Mouse (Mus musculus) liver, embryonic 15.5 days (tissue): ENCODE measurements around the gene Paox. TPM values are rescaled to one million over a fixed set of nuclear protein-coding genes. Genes with fewer than 3 reads are reported as not detected.
"Not testable (repeated sequence)": the region's sequence is repeated elsewhere in the genome, so short reads cannot be mapped to it uniquely, and the experiment has no call there.

Source experiments
- ATAC-seq: fragments of 200-750 bp; cut with Nextera tagmentation; 2 replicates; pipeline ENCODE4 v1.8.0; 2017; ENCODE audit warnings: moderate number of reproducible peaks, mild to moderate bottlenecking, moderate library complexity; ENCODE audit not compliant: insufficient read depth
- H3K27ac ChIP-seq: fragments of 300-500 bp; sonication (generic); replicated peaks from 2 replicates; pipeline ENCODE4 v1.5.1; 2015; ENCODE audit warnings: mild to moderate bottlenecking, inconsistent platforms
- H3K27me3 ChIP-seq: fragments of 300-500 bp; sonication (generic); 2 replicates; pipeline ENCODE4 v1.6.1; 2015; ENCODE audit warnings: mild to moderate bottlenecking, inconsistent platforms
- H3K36me3 ChIP-seq: fragments of 300-500 bp; sonication (generic); replicated peaks from 2 replicates; pipeline ENCODE4 v1.6.1; 2015; ENCODE audit warnings: moderate library complexity, mild to moderate bottlenecking, inconsistent platforms
- H3K4me1 ChIP-seq: fragments of 300-500 bp; sonication (generic); replicated peaks from 2 replicates; pipeline ENCODE4 v1.6.1; 2015; ENCODE audit warnings: inconsistent platforms
- H3K4me2 ChIP-seq: fragments of 300-500 bp; sonication (generic); 2 replicates; pipeline ENCODE4 v1.6.1; 2015; ENCODE audit warnings: moderate library complexity, mild to moderate bottlenecking, inconsistent platforms
- H3K4me3 ChIP-seq: fragments of 300-500 bp; sonication (generic); replicated peaks from 2 replicates; pipeline ENCODE4 v1.5.1; 2015; ENCODE audit warnings: mild to moderate bottlenecking, inconsistent platforms
- H3K9ac ChIP-seq: fragments of 300-500 bp; sonication (generic); 2 replicates; pipeline ENCODE4 v1.6.1; 2015; ENCODE audit warnings: moderate library complexity, mild to moderate bottlenecking, inconsistent platforms
- H3K9me3 ChIP-seq: fragments of 300-500 bp; sonication (generic); replicated peaks from 2 replicates; pipeline ENCODE4 v1.6.1; 2016; ENCODE audit warnings: inconsistent platforms
- WGBS: fragments of 180-500 bp; shearing (Covaris S2); methylation state at CpG from one replicate; pipeline ENCODE4 v1.1.7; 2015; ENCODE audit warnings: mixed read lengths; ENCODE audit not compliant: insufficient replicate concordance; 5-methylcytosine and 5-hydroxymethylcytosine counted together
- polyA plus RNA-seq: library from polyadenylated mRNA; unstranded; fragments of >200 nt; fragmentation: Nextera tagmentation; extraction: Ambion mirVana; gene quantifications from 2 replicates; pipeline ENCODE4 v1.2.1, GENCODE M21; 2015

The Paox gene
- polyA plus RNA-seq, 1 experiment from 2014 or later, result 11.0 TPM

DNA sequence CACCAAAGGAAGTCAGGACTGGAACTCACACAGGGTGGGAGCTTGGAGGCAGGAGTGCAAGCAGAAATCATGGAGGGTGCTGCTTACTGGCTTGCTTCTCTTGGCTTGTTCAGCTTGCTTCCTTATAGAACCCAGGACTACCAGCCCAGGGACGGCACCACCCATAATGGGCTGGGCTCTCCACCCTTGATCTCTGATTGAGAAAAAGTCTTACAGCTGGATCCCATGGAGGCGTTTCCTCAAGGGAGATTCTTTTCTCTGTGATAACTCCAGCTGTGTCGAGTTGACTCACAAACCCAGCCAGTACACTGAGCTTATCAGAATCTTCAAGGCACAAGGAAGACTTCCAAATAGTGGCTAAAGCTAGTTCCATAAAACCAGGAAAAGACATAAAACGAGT, 7.2 kb downstream of the Paox start:
- Histone ChIP-seq H3K4me1 (peaks cover 29% of the 10 kb centered on the region), H3K36me3 (no peaks in the 10 kb centered on the region), H3K9me3 (no peaks in the 10 kb centered on the region), H3K27ac (no peak overlapping the region), H3K4me3 (no peak overlapping the region), H3K27me3 (no peaks in the 10 kb centered on the region), H3K9ac (no peak overlapping the region), H3K4me2 (no peak overlapping the region)
- 12% methylated on average over 4 of the region's 4 CpGs for WGBS
- ATAC-seq, result no peak

DNA sequence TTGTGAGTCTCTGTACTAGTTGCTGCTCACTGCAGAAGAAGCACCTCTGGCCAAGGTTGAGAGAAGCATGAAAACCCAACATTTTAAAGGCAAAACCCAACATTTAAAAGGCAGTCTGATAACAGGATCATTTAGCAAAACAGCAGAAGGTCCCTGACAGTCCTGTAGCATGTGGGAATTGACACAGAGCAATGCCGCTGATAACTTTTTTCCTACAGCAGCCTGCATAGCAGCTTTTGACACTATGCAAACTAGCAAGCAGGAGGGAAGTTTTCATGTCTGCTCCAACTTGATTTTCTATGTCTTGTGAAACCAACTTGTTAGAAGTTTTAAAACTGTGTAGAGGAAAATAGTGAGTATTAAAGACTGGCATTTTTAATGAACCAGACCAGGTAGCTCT, 8.8 kb downstream of the Paox start:
- no peaks in the 10 kb centered on the region for H3K9me3 ChIP-seq
- H3K27ac ChIP-seq, result no peak overlapping the region
- no peak overlapping the region for H3K4me2 ChIP-seq
- H3K9ac ChIP-seq, result no peak overlapping the region
- WGBS, result 81% methylated on average over 1 of the region's 1 CpGs
- no peaks in the 10 kb centered on the region for H3K27me3 ChIP-seq
- H3K36me3 ChIP-seq, result 0 out of 2 replicates have a peak, but pooled peaks cover 3% of the 10 kb centered on the region
- no peak for ATAC-seq
- H3K4me1 ChIP-seq, result peaks cover 29% of the 10 kb centered on the region
- no peak overlapping the region for H3K4me3 ChIP-seq

DNA sequence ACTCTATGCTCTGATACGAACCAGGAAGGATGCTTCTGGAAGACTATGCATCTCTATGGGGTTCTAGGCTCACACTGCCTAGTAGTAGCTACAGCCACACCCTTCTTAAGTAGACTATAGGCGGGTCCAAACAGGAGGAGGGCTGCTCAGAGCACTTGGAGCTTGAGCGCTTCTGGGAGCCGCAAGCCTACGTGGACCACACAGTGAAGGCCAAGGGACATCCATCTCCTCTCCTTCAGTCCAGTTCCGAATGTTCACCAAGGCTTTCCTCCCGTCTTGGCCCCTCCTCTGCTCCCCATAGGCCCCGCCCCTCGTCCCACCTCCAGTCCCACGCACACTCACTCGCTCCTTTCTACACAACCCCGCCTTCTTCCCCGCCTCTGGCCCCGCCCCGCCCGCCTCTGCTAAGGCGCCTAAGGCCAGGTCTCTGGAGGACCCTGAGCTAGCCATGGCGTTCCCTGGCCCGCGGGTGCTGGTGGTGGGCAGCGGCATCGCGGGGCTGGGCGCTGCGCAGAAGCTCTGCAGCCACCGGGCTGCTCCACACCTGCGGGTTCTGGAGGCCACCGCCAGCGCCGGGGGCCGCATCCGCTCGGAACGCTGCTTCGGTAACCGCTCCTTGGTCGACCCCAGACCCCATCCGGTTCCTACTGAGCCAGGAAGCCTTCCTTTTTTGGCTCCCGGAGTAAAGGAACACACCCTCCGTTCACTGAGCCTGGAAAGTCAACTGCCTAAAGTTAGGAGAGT, 9.9 kb downstream of the Paox start:
- under 1% methylated on average over 40 of the region's 40 CpGs for WGBS
- H3K4me1 ChIP-seq, result peaks cover 29% of the 10 kb centered on the region
- H3K9me3 ChIP-seq, result no peaks in the 10 kb centered on the region
- H3K36me3 ChIP-seq, result peaks cover 10% of the 10 kb centered on the region; the same call in 1 of the 2 replicates
- no peaks in the 10 kb centered on the region for H3K27me3 ChIP-seq
- H3K4me2 ChIP-seq, result peak overlapping the region; percentile 95
- ATAC-seq, result peak; percentile 98
- peak overlapping the region; percentile 72 for H3K4me3 ChIP-seq
- H3K27ac ChIP-seq, result peak overlapping the region; percentile 51; the same call in 1 of the 2 replicates
- peak overlapping the region; percentile 78 for H3K9ac ChIP-seq

DNA sequence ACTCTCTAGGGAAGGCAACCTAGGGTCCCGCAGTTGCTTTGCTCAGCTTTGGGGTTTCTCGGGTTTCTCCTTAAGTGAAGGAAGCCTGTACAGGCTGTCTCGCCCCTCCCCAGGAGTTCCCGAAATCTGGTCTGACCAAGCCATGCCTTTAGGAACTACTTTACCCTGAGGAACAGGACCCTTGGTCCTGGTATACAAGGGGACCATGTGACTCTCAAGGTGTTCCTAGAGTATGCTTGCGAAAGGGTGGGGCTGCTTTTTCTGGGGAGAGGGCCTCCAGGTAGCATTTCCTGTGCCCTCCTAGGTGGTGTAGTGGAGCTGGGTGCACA, 10.4 kb downstream of the Paox start:
- WGBS, result 7% methylated on average over 5 of the region's 5 CpGs
- 0 out of 2 replicates have a peak, but pooled peaks have one; percentile 6 for ATAC-seq
- Histone ChIP-seq H3K27me3 (no peaks in the 10 kb centered on the region), H3K9me3 (no peaks in the 10 kb centered on the region), H3K4me1 (peaks cover 29% of the 10 kb centered on the region), H3K36me3 (peaks cover 10% of the 10 kb centered on the region; the same call in 1 of the 2 replicates), H3K4me2 (peak overlapping the region; percentile 95), H3K27ac (peak overlapping the region; percentile 51; the same call in 1 of the 2 replicates), H3K4me3 (peak overlapping the region; percentile 72), H3K9ac (peak overlapping the region; percentile 78)

DNA sequence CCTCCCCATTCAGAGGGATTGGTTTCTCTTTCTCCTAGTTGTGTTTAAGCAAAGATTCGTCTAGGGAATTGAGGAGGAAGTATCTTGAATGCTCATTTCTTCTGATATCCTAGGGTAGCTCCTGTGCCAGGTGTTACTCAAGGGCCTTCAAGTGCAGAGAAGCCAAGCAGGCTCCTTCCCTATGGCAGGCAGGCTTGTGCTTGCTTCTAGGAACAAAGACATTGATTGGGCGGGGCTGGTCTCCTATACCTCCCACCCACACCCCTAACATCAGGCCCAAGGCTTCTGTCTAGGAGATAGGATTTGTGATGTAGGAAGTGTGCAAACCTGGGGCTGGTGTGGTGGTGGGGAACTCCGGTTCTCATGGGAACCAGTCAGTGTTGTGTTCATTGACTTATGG, 11.3 kb downstream of the Paox start:
- no peak overlapping the region for H3K27ac ChIP-seq
- 54% methylated on average over 3 of the region's 3 CpGs for WGBS
- no peak overlapping the region for H3K4me3 ChIP-seq
- peaks cover 29% of the 10 kb centered on the region for H3K4me1 ChIP-seq
- no peak overlapping the region for H3K9ac ChIP-seq
- no peaks in the 10 kb centered on the region for H3K9me3 ChIP-seq
- no peak for ATAC-seq
- H3K36me3 ChIP-seq, result peaks cover 10% of the 10 kb centered on the region; the same call in 1 of the 2 replicates
- H3K4me2 ChIP-seq, result peak overlapping the region; percentile 10; the same call in 1 of the 2 replicates
- H3K27me3 ChIP-seq, result no peaks in the 10 kb centered on the region

DNA sequence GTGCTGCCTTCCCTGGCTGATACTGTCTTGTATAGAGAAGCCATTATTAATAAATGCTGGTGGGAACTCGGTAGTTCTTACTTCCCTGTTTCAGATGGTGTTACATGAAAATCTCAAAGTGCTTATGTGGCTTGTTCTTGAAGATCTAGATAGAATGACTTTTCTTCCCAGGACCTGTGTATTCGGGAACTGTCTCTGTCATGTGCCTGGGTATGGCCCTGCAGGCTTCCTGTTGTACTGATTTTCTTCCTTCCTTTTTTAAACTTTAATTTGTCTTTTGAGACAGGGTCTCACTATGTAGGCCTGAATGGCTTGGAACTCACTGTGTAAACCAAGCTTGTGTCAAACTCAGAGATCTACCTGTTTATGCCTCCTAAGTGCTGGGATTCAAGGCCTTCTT, 12.3 kb downstream of the Paox start:
- Histone ChIP-seq H3K9me3 (no peaks in the 10 kb centered on the region), H3K9ac (no peak overlapping the region), H3K4me1 (peaks cover 23% of the 10 kb centered on the region), H3K4me3 (no peak overlapping the region), H3K4me2 (no peak overlapping the region), H3K27ac (no peak overlapping the region), H3K36me3 (peaks cover 10% of the 10 kb centered on the region; the same call in 1 of the 2 replicates), H3K27me3 (no peaks in the 10 kb centered on the region)
- no peak for ATAC-seq
- 25% methylated on average over 2 of the region's 2 CpGs for WGBS

DNA sequence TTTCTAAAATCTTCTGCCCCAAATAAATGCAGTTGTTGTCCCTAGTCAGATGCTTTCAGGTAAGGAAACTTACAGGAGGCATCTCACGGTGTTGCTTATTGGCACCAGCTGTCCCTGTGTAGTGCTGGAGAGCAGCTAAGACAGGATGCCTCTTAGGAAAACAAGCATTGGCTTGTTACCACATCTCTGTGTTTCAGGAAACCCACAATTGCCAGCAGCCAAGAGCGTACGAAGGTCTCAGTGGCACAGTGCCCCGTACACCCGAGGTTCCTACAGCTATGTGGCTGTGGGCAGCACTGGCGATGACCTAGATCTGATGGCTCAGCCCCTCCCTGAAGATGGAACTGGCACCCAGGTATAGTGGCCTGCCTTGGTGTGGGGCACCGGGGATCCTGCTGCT, 16.6 kb downstream of the Paox start:
- H3K9me3 ChIP-seq, H3K27me3 ChIP-seq, H3K4me3 ChIP-seq, H3K4me2 ChIP-seq, H3K9ac ChIP-seq, H3K27ac ChIP-seq, ATAC-seq, H3K4me1 ChIP-seq: not testable (repeated sequence)
- peaks cover 10% of the 10 kb centered on the region; the same call in 1 of the 2 replicates for H3K36me3 ChIP-seq
- 61% methylated on average over 7 of the region's 7 CpGs for WGBS

DNA sequence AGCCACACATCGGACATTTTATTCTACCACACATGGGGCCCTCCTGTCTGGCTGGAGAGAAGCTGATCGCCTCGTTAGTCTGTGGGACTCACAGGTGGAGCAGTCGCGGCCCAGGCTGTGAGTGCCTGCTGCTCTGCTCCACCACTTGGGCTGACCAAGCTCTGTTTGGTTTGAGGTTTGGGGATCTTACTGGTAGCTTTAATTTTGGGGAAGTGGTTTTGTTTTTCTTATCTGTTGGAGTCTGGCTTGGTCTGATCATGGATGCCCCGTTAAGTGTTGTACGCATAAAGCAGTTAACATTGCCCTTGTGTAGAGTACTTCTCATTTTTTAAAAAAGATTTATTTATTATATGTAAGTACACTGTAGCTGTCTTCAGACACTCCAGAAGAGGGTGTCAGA, 18.4 kb downstream of the Paox start:
- H3K4me1 ChIP-seq, result peaks cover 11% of the 10 kb centered on the region
- not testable (repeated sequence) for H3K9me3 ChIP-seq, H3K27me3 ChIP-seq, H3K4me2 ChIP-seq, H3K9ac ChIP-seq, H3K4me3 ChIP-seq, ATAC-seq, H3K27ac ChIP-seq
- peaks cover 10% of the 10 kb centered on the region; the same call in 1 of the 2 replicates for H3K36me3 ChIP-seq
- 19% methylated on average over 7 of the region's 7 CpGs for WGBS

DNA sequence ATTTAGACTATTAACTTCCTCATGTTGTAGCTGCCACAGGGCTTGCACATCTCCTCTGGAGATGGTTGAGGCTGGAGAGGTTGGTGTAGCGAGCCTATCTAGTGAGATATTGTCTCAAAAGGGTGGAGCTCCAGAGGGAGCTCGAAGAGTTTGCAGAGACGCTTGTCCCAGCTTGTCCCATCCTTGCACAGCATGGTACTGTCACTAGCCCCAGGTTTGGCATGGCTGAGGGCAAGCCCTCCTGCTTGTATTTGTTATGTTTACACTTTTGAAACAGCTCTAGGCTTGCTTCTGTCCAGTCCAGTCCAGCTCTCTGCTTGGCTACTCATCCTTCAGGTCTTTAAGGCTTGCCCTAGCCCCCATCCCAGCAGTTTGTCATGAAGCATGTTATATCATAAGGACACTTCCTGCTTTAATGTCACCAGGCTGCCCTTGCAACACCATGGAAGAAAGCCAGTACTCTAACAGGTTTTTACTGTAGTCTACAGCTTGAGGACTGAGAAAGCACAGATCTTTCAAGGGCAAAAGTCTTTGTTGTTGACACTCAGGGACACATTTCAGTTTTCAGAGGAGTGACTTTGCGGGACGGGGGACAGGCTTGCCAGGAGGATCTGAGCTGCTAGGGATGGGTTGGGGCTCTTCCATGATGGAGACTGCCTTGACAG, 19.6 kb downstream of the Paox start:
- no peak overlapping the region for H3K4me2 ChIP-seq
- H3K27me3 ChIP-seq, result no peaks in the 10 kb centered on the region
- no peak for ATAC-seq
- no peaks in the 10 kb centered on the region for H3K36me3 ChIP-seq
- H3K4me1 ChIP-seq, result peaks cover 11% of the 10 kb centered on the region
- no peak overlapping the region for H3K27ac ChIP-seq
- H3K4me3 ChIP-seq, result no peak overlapping the region
- 59% methylated on average over 5 of the region's 5 CpGs for WGBS
- H3K9me3 ChIP-seq, result no peaks in the 10 kb centered on the region
- H3K9ac ChIP-seq, result no peak overlapping the region

DNA sequence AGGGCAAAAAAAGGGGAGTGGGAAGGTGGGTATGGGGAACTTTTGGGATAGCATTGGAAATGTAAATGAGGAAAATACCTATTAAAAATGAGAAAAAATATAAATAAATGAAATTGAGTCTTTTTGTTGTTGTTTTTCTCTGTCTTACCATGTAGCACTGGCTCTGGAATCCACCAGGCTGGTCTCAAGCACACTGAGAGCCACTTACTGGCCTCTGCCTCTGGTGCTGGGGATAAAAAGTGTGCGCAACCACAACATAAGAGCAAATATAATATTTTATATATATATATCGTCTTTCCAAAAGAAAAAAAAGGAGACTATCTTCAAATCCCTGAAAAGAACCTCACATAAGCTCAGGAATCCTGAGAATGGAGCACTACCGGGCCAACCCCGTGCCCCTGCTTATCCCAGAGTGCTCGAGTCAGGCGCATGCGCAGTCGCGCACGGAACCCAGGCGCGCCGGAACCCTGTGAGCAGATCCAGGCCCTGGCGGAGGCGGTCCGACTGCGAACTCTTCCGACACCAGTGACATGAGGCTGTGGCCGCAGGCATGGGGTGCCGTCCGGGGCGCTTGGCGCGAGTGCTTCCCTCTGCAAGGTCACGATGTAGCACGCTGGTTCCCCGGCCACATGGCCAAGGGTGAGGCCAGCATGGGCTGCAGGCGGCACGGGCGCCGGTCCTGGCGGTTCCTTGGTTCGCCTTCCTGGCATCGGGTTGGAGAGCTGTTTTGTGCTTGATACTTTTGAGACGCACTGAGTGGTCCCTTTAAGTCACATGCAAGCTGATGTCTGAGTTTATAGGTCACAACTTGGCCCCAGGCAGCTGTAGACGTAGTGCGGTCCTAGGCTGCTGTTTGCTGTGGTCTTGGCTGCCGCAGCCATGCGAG, 21.8 kb downstream of the Paox start, which contains the start of gene Mtg1:
TSS of gene Mtg1 (plus strand) at position 430 of the 886 bp plus-strand sequence.
- WGBS, result 2% methylated on average over 39 of the region's 39 CpGs
- H3K36me3 ChIP-seq, result no peaks in the 10 kb centered on the region
- H3K27me3 ChIP-seq, result no peaks in the 10 kb centered on the region
- peak; percentile 97 for ATAC-seq
- peaks cover 14% of the 10 kb centered on the region for H3K4me1 ChIP-seq
- H3K4me2 ChIP-seq, result peak within 1 kb of the TSS; percentile 79
- H3K4me3 ChIP-seq, result peak within 1 kb of the TSS; percentile 76
- peak within 1 kb of the TSS; percentile 67 for H3K27ac ChIP-seq
- H3K9ac ChIP-seq, result peak within 1 kb of the TSS; percentile 74
- no peaks in the 10 kb centered on the region for H3K9me3 ChIP-seq

DNA sequence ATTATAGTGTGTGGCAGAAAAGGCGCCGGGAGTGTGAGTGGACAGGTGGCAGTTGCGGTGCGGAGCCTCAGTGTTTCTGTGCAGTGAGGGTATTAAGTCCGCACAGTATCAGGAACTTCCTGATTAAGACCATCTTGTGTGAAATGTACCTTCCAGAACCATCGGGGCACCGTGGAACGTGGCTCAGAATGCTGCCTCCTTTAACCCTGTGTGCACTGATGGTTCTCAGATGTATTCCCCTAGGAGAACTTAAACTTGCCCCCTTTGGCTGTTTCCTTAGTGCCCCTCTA, 22.4 kb downstream of the Paox start:
- H3K27me3 ChIP-seq, result no peaks in the 10 kb centered on the region
- peak overlapping the region; percentile 76 for H3K4me3 ChIP-seq
- H3K4me2 ChIP-seq, result peak overlapping the region; percentile 79
- 1% methylated on average over 8 of the region's 8 CpGs for WGBS
- peak overlapping the region; percentile 74 for H3K9ac ChIP-seq
- H3K4me1 ChIP-seq, result peaks cover 14% of the 10 kb centered on the region
- no peaks in the 10 kb centered on the region for H3K9me3 ChIP-seq
- no peaks in the 10 kb centered on the region for H3K36me3 ChIP-seq
- peak overlapping the region; percentile 67 for H3K27ac ChIP-seq
- no peak for ATAC-seq
